In genomic region chr4:103648209-103648896, GRCm38 (mm10) we compare ENCODE assay signal across 21 mouse cellular contexts. TPM values are rescaled to one million over a fixed set of nuclear protein-coding genes. Genes with fewer than 3 reads are reported as not detected.
DNase-seq lines count a peak whose midpoint lies in the region; ATAC-seq lines count a peak whose summit lies in the region.
"Had no signal": no experiment of that assay in that cellular context is flagged by ENCODE, and none has a peak within 500 bp of the region (broad histone marks: within the 10 kb centered on the region; RNA-seq: fewer than 3 reads in every experiment).

No protein-coding gene starts in this region.

- no peak overlapping the region for H3K4me3 ChIP-seq in forebrain, embryonic 12.5 days (replicated peaks)
- no peak overlapping the region for H3K4me3 ChIP-seq in forebrain, embryonic 16.5 days (replicated peaks; ENCODE audit: low read length)
- H3K4me3 ChIP-seq in neural tube, embryonic 12.5 days: no peak overlapping the region
- no peak overlapping the region for H3K4me3 ChIP-seq in midbrain, embryonic 13.5 days (replicated peaks)
- H3K4me3 ChIP-seq in neural tube, embryonic 15.5 days (replicated peaks): no peak overlapping the region
- H3K4me3 ChIP-seq: heart, adult 2 months; heart, embryonic 15.5 days; kidney, embryonic 15.5 days had no signal

- 0 out of 2 replicates have a peak, but pooled peaks have one; percentile 41 for ATAC-seq in forebrain, embryonic 12.5 days (ENCODE audit: low FRiP score)
- ATAC-seq in forebrain, embryonic 16.5 days: no peak
- 0 out of 2 replicates have a peak, but pooled peaks have one; percentile 33 for ATAC-seq in neural tube, embryonic 12.5 days (ENCODE audit: low FRiP score, low read depth)
- ATAC-seq in midbrain, embryonic 13.5 days: peak; percentile 79
- ATAC-seq in neural tube, embryonic 15.5 days (ENCODE audit: low FRiP score): no peak

- WGBS in forebrain, embryonic 12.5 days: 25% methylated on average over 9 of the region's 9 CpGs
- 14% methylated on average over 9 of the region's 9 CpGs for WGBS in forebrain, embryonic 16.5 days
- WGBS in neural tube, embryonic 12.5 days: 45% methylated on average over 9 of the region's 9 CpGs
- WGBS in midbrain, embryonic 13.5 days: 20% methylated on average over 9 of the region's 9 CpGs
- WGBS in neural tube, embryonic 15.5 days: 24% methylated on average over 9 of the region's 9 CpGs

- no peaks in the 10 kb centered on the region for H3K27me3 ChIP-seq in forebrain, embryonic 12.5 days
- H3K27me3 ChIP-seq in forebrain, embryonic 16.5 days (replicated peaks; ENCODE audit: control insufficient read depth, insufficient read depth, low read length): no peaks in the 10 kb centered on the region
- H3K27me3 ChIP-seq in neural tube, embryonic 12.5 days (replicated peaks): no peaks in the 10 kb centered on the region
- no peaks in the 10 kb centered on the region for H3K27me3 ChIP-seq in midbrain, embryonic 13.5 days
- no peaks in the 10 kb centered on the region for H3K27me3 ChIP-seq in neural tube, embryonic 15.5 days (replicated peaks)
- H3K27me3 ChIP-seq: heart, embryonic 15.5 days; kidney, embryonic 15.5 days had no signal

- no peaks in the 10 kb centered on the region for H3K36me3 ChIP-seq in forebrain, embryonic 12.5 days (replicated peaks)
- no peaks in the 10 kb centered on the region for H3K36me3 ChIP-seq in forebrain, embryonic 16.5 days (ENCODE audit: control insufficient read depth, insufficient read depth)
- H3K36me3 ChIP-seq in neural tube, embryonic 12.5 days: no peaks in the 10 kb centered on the region
- H3K36me3 ChIP-seq in midbrain, embryonic 13.5 days: no peaks in the 10 kb centered on the region
- no peaks in the 10 kb centered on the region for H3K36me3 ChIP-seq in neural tube, embryonic 15.5 days
- H3K36me3 ChIP-seq: heart, embryonic 15.5 days; kidney, embryonic 15.5 days had no signal

- DNase-seq in neural tube, embryonic 10.5 days (ENCODE audit: extremely low spot score, low spot score): no peak
- DNase-seq in kidney, postnatal 25 days: no peak
- DNase-seq in lung, postnatal 36 days: no peak
- DNase-seq: adrenal gland, postnatal 25 days; cerebellum, adult 9-10 months; gastrocnemius, postnatal 36 days; heart, adult 2 months; heart, postnatal 36 days; kidney, adult 11 months; kidney, postnatal 4 days; layer of hippocampus, adult 9-11 months; right cerebral cortex, postnatal 4 days; thymus, adult 18-20 months had no signal

- peaks cover 14% of the 10 kb centered on the region for H3K4me1 ChIP-seq in forebrain, embryonic 12.5 days
- 0 out of 2 replicates have a peak, but pooled peaks cover 2% of the 10 kb centered on the region for H3K4me1 ChIP-seq in forebrain, embryonic 16.5 days (replicated peaks; ENCODE audit: control insufficient read depth, insufficient read depth, low read length)
- no peaks in the 10 kb centered on the region; the same call in 1 of the 2 replicates for H3K4me1 ChIP-seq in neural tube, embryonic 12.5 days
- H3K4me1 ChIP-seq in midbrain, embryonic 13.5 days (replicated peaks): peaks cover 18% of the 10 kb centered on the region
- peaks cover 13% of the 10 kb centered on the region for H3K4me1 ChIP-seq in neural tube, embryonic 15.5 days
- H3K4me1 ChIP-seq: heart, embryonic 15.5 days; kidney, embryonic 15.5 days had no signal

- no peaks in the 10 kb centered on the region for H3K9me3 ChIP-seq in forebrain, embryonic 12.5 days
- no peaks in the 10 kb centered on the region for H3K9me3 ChIP-seq in forebrain, embryonic 16.5 days (ENCODE audit: control insufficient read depth, low read length)
- H3K9me3 ChIP-seq in neural tube, embryonic 12.5 days: no peaks in the 10 kb centered on the region
- no peaks in the 10 kb centered on the region for H3K9me3 ChIP-seq in midbrain, embryonic 13.5 days
- no peaks in the 10 kb centered on the region for H3K9me3 ChIP-seq in neural tube, embryonic 15.5 days (replicated peaks)
- H3K9me3 ChIP-seq: heart, embryonic 15.5 days; kidney, embryonic 15.5 days had no signal

- peak overlapping the region; percentile 47 for H3K27ac ChIP-seq in forebrain, embryonic 12.5 days
- no peak overlapping the region for H3K27ac ChIP-seq in forebrain, embryonic 16.5 days (ENCODE audit: low read length)
- H3K27ac ChIP-seq in neural tube, embryonic 12.5 days: no peak overlapping the region
- peak overlapping the region; percentile 15; the same call in 1 of the 2 replicates for H3K27ac ChIP-seq in midbrain, embryonic 13.5 days
- peak overlapping the region; percentile 10; the same call in 1 of the 2 replicates for H3K27ac ChIP-seq in neural tube, embryonic 15.5 days (replicated peaks)
- H3K27ac ChIP-seq: heart, adult 2 months; heart, embryonic 15.5 days; kidney, embryonic 15.5 days; macrophage had no signal

- H3K9ac ChIP-seq in forebrain, embryonic 12.5 days: no peak overlapping the region
- no peak overlapping the region for H3K9ac ChIP-seq in forebrain, embryonic 16.5 days (replicated peaks; ENCODE audit: low read depth, low read length)
- no peak overlapping the region for H3K9ac ChIP-seq in neural tube, embryonic 12.5 days
- H3K9ac ChIP-seq in midbrain, embryonic 13.5 days (replicated peaks): no peak overlapping the region
- H3K9ac ChIP-seq in neural tube, embryonic 15.5 days (replicated peaks): no peak overlapping the region
- H3K9ac ChIP-seq: heart, embryonic 15.5 days; kidney, embryonic 15.5 days had no signal

- no peak overlapping the region; the same call in 1 of the 2 replicates for H3K4me2 ChIP-seq in forebrain, embryonic 12.5 days
- H3K4me2 ChIP-seq in forebrain, embryonic 16.5 days (ENCODE audit: low read length): no peak overlapping the region
- no peak overlapping the region for H3K4me2 ChIP-seq in neural tube, embryonic 12.5 days (replicated peaks)
- no peak overlapping the region for H3K4me2 ChIP-seq in midbrain, embryonic 13.5 days (replicated peaks)
- peak overlapping the region; percentile 3 for H3K4me2 ChIP-seq in neural tube, embryonic 15.5 days
- H3K4me2 ChIP-seq: heart, embryonic 15.5 days; kidney, embryonic 15.5 days had no signal

RNA-seq across cellular contexts. Expression of gene Dab1, which starts 29.2 kb away (rescaled TPM):
- polyA plus RNA-seq in forebrain, embryonic 12.5 days (2016; fragmentation: Nextera tagmentation; extraction: Ambion mirVana): 77.8 and 80.7 TPM in 2 replicates
- 195 and 214 TPM in 2 replicates for polyA plus RNA-seq in forebrain, embryonic 16.5 days (2015; fragmentation: Nextera tagmentation; extraction: Ambion mirVana)
- 41.3 and 48.7 TPM in 2 replicates for polyA plus RNA-seq in neural tube, embryonic 12.5 days (2016; fragmentation: Nextera tagmentation; extraction: Ambion mirVana)
- polyA plus RNA-seq in midbrain, embryonic 13.5 days (2015; fragmentation: Nextera tagmentation; extraction: Ambion mirVana): 111 and 114 TPM in 2 replicates
- 50.3 and 57.9 TPM in 2 replicates for polyA plus RNA-seq in neural tube, embryonic 15.5 days (2015; fragmentation: Nextera tagmentation; extraction: Ambion mirVana)
- polyA plus RNA-seq: heart, adult 2 months; macrophage had no signal

Comparison
In these comparisons a context has a peak if more than half of its experiments do, and no peak if none do; other contexts are left out.
1. ATAC-seq: peak in forebrain, embryonic 12.5 days (single experiment), neural tube, embryonic 12.5 days (single experiment) and midbrain, embryonic 13.5 days (single experiment); none in forebrain, embryonic 16.5 days (single experiment) and neural tube, embryonic 15.5 days (single experiment).
2. H3K27ac ChIP-seq: peak in forebrain, embryonic 12.5 days (single experiment), midbrain, embryonic 13.5 days (single experiment) and neural tube, embryonic 15.5 days (single experiment); none in forebrain, embryonic 16.5 days (single experiment) and neural tube, embryonic 12.5 days (single experiment).